Mouse (Mus musculus) natural killer cell, adult 2 months (primary cell): Measurements from ENCODE around the gene Metap2.

ENCODE experiments used
- DNase-seq, 2 experiments: peaks; one replicate each; pipeline ENCODE4 v3.0.0; 2022; ENCODE audit warnings: low spot score in 2 of 2

The Metap2 gene

GRCm38 (mm10) chr10:93911326-93911725 is 14.4 kb upstream of the Metap2 start:
- no peak for DNase-seq

GRCm38 (mm10) chr10:93909811-93910446 is 13.0 kb upstream of the Metap2 start:
- DNase-seq = no peak

- DNase-seq = no peak
Observed at GRCm38 (mm10) chr10:93909015-93909414, 12.1 kb upstream of the Metap2 start.

GRCm38 (mm10) chr10:93908540-93908939 is 11.6 kb upstream of the Metap2 start:
- DNase-seq = no peak

GRCm38 (mm10) chr10:93907376-93907775 is 10.5 kb upstream of the Metap2 start:
- no peak for DNase-seq

- no peak for DNase-seq
Observed at GRCm38 (mm10) chr10:93899907-93900306, 3.0 kb upstream of the Metap2 start.

GRCm38 (mm10) chr10:93899303-93899702 is 2.4 kb upstream of the Metap2 start:
- DNase-seq = no peak

- DNase-seq = no peak
Observed at GRCm38 (mm10) chr10:93892551-93892950, 4.3 kb downstream of the Metap2 start.

- no peak for DNase-seq
Observed at GRCm38 (mm10) chr10:93891031-93891430, 5.9 kb downstream of the Metap2 start.

- no peak for DNase-seq
Observed at GRCm38 (mm10) chr10:93890565-93890964, 6.3 kb downstream of the Metap2 start.

GRCm38 (mm10) chr10:93889976-93890375 is 6.9 kb downstream of the Metap2 start:
- no peak for DNase-seq

GRCm38 (mm10) chr10:93889579-93889950 is 7.3 kb downstream of the Metap2 start:
- peak; percentile 65 to 75 for DNase-seq

GRCm38 (mm10) chr10:93888935-93889578 is 7.8 kb downstream of the Metap2 start:
- DNase-seq = peak; percentile 0 to 4

- peak in 1 of 2 experiments; percentile 3 for DNase-seq
Observed at GRCm38 (mm10) chr10:93888590-93888934, 8.3 kb downstream of the Metap2 start.

- no peak for DNase-seq
Observed at GRCm38 (mm10) chr10:93885839-93886477, 10.9 kb downstream of the Metap2 start.

GRCm38 (mm10) chr10:93882738-93883364 is 14.0 kb downstream of the Metap2 start:
- DNase-seq = no peak

- no peak for DNase-seq
Observed at GRCm38 (mm10) chr10:93881918-93882317, 15.0 kb downstream of the Metap2 start.

GRCm38 (mm10) chr10:93878732-93879131 is 18.2 kb downstream of the Metap2 start:
- no peak for DNase-seq

GRCm38 (mm10) chr10:93876772-93877171 is 20.1 kb downstream of the Metap2 start:
- no peak for DNase-seq

- DNase-seq = no peak
Observed at GRCm38 (mm10) chr10:93868886-93869285, 28.0 kb downstream of the Metap2 start.

GRCm38 (mm10) chr10:93868401-93868800 is 28.5 kb downstream of the Metap2 start:
- DNase-seq = no peak

- DNase-seq = no peak
Observed at GRCm38 (mm10) chr10:93856095-93856494, 40.8 kb downstream of the Metap2 start.

- no peak for DNase-seq
Observed at GRCm38 (mm10) chr10:93855126-93855525, 41.8 kb downstream of the Metap2 start.
